Mouse (Mus musculus) midbrain, embryonic 16.5 days (tissue): ENCODE data around the gene Tfap2a. TPM values are rescaled to one million over a fixed set of nuclear protein-coding genes. Genes with fewer than 3 reads are reported as not detected.

Experiments
- ATAC-seq: fragments of 200-750 bp; cut with Nextera tagmentation; 2 replicates; pipeline ENCODE4 v1.8.0; 2017; ENCODE audit warnings: moderate TSS enrichment
- H3K27ac ChIP-seq: fragments of 300-500 bp; sonication (generic); 2 replicates; pipeline ENCODE4 v1.5.1; 2014; ENCODE audit warnings: mild to moderate bottlenecking, low read length, mixed read lengths
- H3K27me3 ChIP-seq: fragments of 300-500 bp; sonication (generic); 2 replicates; pipeline ENCODE4 v1.6.1; 2014; ENCODE audit warnings: low read depth, low read length, mixed read lengths; ENCODE audit not compliant: control insufficient read depth, insufficient read depth
- H3K36me3 ChIP-seq: fragments of 300-500 bp; sonication (generic); 2 replicates; pipeline ENCODE4 v1.6.1; 2014; ENCODE audit warnings: mild to moderate bottlenecking, low read length, moderate library complexity, mixed read lengths; ENCODE audit not compliant: control insufficient read depth, insufficient read depth
- H3K4me1 ChIP-seq: fragments of 300-500 bp; sonication (generic); 2 replicates; pipeline ENCODE4 v1.6.1; 2014; ENCODE audit warnings: mild to moderate bottlenecking, low read length, mixed read lengths; ENCODE audit not compliant: control insufficient read depth, insufficient read depth
- H3K4me2 ChIP-seq: fragments of 300-500 bp; sonication (generic); 2 replicates; pipeline ENCODE4 v1.6.1; 2014; ENCODE audit warnings: mild to moderate bottlenecking, low read length, mixed read lengths
- H3K4me3 ChIP-seq: fragments of 300-500 bp; sonication (generic); 2 replicates; pipeline ENCODE4 v1.5.1; 2014; ENCODE audit warnings: low read depth, mild to moderate bottlenecking, low read length, moderate library complexity, mixed read lengths
- H3K9ac ChIP-seq: fragments of 300-500 bp; sonication (generic); 2 replicates; pipeline ENCODE4 v1.6.1; 2014; ENCODE audit warnings: low read depth, low read length, mixed read lengths
- H3K9me3 ChIP-seq: fragments of 300-500 bp; sonication (generic); replicated peaks from 2 replicates; pipeline ENCODE4 v1.6.1; 2014; ENCODE audit warnings: mild to moderate bottlenecking, low read length, mixed read lengths; ENCODE audit not compliant: control insufficient read depth, poor library complexity, severe bottlenecking
- WGBS: fragments of 180-500 bp; shearing (Covaris S2); extraction: QIAGEN DNeasy Blood & Tissue Kit; methylation state at CpG from one replicate; pipeline ENCODE4 v1.1.7; 2014; 5-methylcytosine and 5-hydroxymethylcytosine counted together
- polyA plus RNA-seq: library from polyadenylated mRNA; unstranded; fragments of >200 nt; fragmentation: Nextera tagmentation; extraction: Ambion mirVana; gene quantifications from 2 replicates; pipeline ENCODE4 v1.2.1, GENCODE M21; 2015

The Tfap2a gene
- polyA plus RNA-seq, 1 experiment from 2014 or later: 2.3 TPM

- peaks cover 62% of the 10 kb centered on the region for H3K27me3 ChIP-seq
- 0 out of 2 replicates have a peak, but pooled peaks cover 2% of the 10 kb centered on the region for H3K4me1 ChIP-seq
- ATAC-seq: no peak
- H3K9me3 ChIP-seq: no peaks in the 10 kb centered on the region
- no peak overlapping the region for H3K4me3 ChIP-seq
- H3K9ac ChIP-seq: no peak overlapping the region
- H3K36me3 ChIP-seq: no peaks in the 10 kb centered on the region
- WGBS: 2% methylated on average over 19 of the region's 19 CpGs
- no peak overlapping the region for H3K27ac ChIP-seq
- no peak overlapping the region for H3K4me2 ChIP-seq
Measured at GRCm38 (mm10) chr13:40703123-40703797, 34.9 kb downstream of the Tfap2a start.

GRCm38 (mm10) chr13:40702361-40703122 lies 35.6 kb downstream of the Tfap2a start:
- Histone ChIP-seq H3K9me3 (no peaks in the 10 kb centered on the region), H3K27me3 (peaks cover 60% of the 10 kb centered on the region), H3K36me3 (no peaks in the 10 kb centered on the region), H3K27ac (no peak overlapping the region), H3K4me3 (no peak overlapping the region), H3K4me2 (no peak overlapping the region), H3K9ac (no peak overlapping the region), H3K4me1 (0 out of 2 replicates have a peak, but pooled peaks cover 2% of the 10 kb centered on the region)
- ATAC-seq: no peak
- WGBS: 5% methylated on average over 30 of the region's 30 CpGs

- no peak overlapping the region for H3K4me3 ChIP-seq
- H3K27ac ChIP-seq: no peak overlapping the region
- no peak overlapping the region for H3K9ac ChIP-seq
- H3K4me1 ChIP-seq: 0 out of 2 replicates have a peak, but pooled peaks cover 2% of the 10 kb centered on the region
- no peak overlapping the region for H3K4me2 ChIP-seq
- H3K9me3 ChIP-seq: no peaks in the 10 kb centered on the region
- H3K27me3 ChIP-seq: peaks cover 52% of the 10 kb centered on the region
- no peaks in the 10 kb centered on the region for H3K36me3 ChIP-seq
- ATAC-seq: no peak
- 6% methylated on average over 12 of the region's 12 CpGs for WGBS
Measured at GRCm38 (mm10) chr13:40701691-40702090, 36.5 kb downstream of the Tfap2a start.

GRCm38 (mm10) chr13:40685790-40686189 lies 52.4 kb downstream of the Tfap2a start:
- 95% methylated on average over 3 of the region's 3 CpGs for WGBS
- H3K27me3 ChIP-seq: no peaks in the 10 kb centered on the region
- H3K4me1 ChIP-seq: no peaks in the 10 kb centered on the region
- no peak overlapping the region for H3K4me3 ChIP-seq
- H3K9me3 ChIP-seq: no peaks in the 10 kb centered on the region
- no peak for ATAC-seq
- H3K4me2 ChIP-seq: no peak overlapping the region
- no peak overlapping the region for H3K9ac ChIP-seq
- H3K27ac ChIP-seq: no peak overlapping the region
- H3K36me3 ChIP-seq: no peaks in the 10 kb centered on the region

- Histone ChIP-seq H3K4me2 (no peak overlapping the region), H3K27ac (no peak overlapping the region), H3K9ac (no peak overlapping the region), H3K4me1 (no peaks in the 10 kb centered on the region), H3K9me3 (no peaks in the 10 kb centered on the region), H3K4me3 (no peak overlapping the region), H3K27me3 (no peaks in the 10 kb centered on the region), H3K36me3 (no peaks in the 10 kb centered on the region)
- no peak for ATAC-seq
- WGBS: 59% methylated on average over 4 of the region's 4 CpGs
Measured at GRCm38 (mm10) chr13:40676730-40677129, 61.4 kb downstream of the Tfap2a start.

Other genes starting within 250 kb of the Tfap2a start
- gene Gcnt2, start 121.4 kb upstream of the Tfap2a start, polyA plus RNA-seq: 4.0 TPM in 2 replicates